Mouse (Mus musculus) megakaryocyte progenitor cell, adult 5-6 weeks (primary cell): ENCODE results near the gene Cuedc2. TPM values are rescaled to one million over a fixed set of nuclear protein-coding genes. Genes with fewer than 3 reads are reported as not detected.

ENCODE experiments used
- ATAC-seq: replicated peaks from 2 replicates; pipeline ENCODE4 v1.8.0; 2016; ENCODE audit warnings: mild to moderate bottlenecking, moderate TSS enrichment, inconsistent platforms; ENCODE audit not compliant: poor library complexity
- total RNA-seq, 2 experiments: library from RNA; stranded (forward) in 1 of 2; stranded (reverse) in 1 of 2; fragments of 157-497, 149-512 nt in 1 of 2; fragments of 200-1000 nt in 1 of 2; gene quantifications; 2 replicates each; pipeline versions ENCODE4 v1.2.3 to v1.2.4; 2015 to 2017

The Cuedc2 gene
- total RNA-seq, 2 experiments from 2014 or later = 42.1 to 184 TPM

DNA sequence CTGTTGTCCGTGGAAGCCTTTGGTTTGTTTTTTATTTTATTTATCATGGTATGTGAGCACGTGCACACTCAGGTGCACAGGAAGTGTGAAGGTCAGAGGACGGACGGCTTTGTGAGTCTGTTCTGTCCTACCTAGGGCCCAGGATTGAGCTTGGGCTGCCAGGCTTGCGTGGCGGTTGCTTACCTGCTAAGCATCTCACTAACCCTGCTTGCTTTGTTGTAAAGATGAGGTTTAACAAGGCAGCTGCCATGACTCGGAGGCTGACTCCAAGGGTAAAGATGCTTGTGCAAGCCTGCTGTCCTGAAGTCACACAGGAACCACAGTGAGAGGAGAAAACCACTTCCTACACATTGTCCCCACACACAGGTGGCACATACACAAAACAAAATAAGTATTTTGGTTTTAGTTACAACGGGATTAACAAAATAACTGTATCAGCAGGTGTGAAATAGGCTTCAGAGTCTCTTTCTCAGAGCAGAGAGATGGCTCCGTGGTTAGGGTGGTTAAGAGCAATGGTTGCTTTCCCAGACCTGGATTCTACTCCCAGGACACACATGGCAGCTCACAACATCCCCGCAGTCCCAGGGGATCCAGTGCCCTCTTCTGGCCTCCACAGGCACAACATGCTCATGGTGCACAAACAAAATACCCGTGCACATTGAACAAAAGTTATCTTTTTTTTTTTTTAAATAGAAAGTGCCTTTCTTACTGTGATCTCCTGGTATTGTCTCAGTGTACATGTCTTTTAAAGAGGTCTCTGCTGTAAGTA, 56.2 kb downstream of the Cuedc2 start:
- ATAC-seq = no peak

Other genes starting within 250 kb of the Cuedc2 start
- gene Elovl3, start 206.8 kb downstream of the Cuedc2 start, total RNA-seq (2015) = not detected in 2 replicates
- not detected in 2 replicates for gene Elovl3, start 206.8 kb downstream of the Cuedc2 start, total RNA-seq (2017)
- gene Pitx3, start 190.4 kb downstream of the Cuedc2 start, total RNA-seq (2015) = not detected in 2 replicates
- gene Pitx3, start 190.4 kb downstream of the Cuedc2 start, total RNA-seq (2017) = not detected in 2 replicates
- gene Gbf1, start 186.2 kb downstream of the Cuedc2 start, total RNA-seq (2015) = 43.9 and 48.7 TPM in 2 replicates
- gene Gbf1, start 186.2 kb downstream of the Cuedc2 start, total RNA-seq (2017) = 21.8 and 39.4 TPM in 2 replicates
- gene Nfkb2, start 34.4 kb downstream of the Cuedc2 start, total RNA-seq (2015) = 4.7 and 5.5 TPM in 2 replicates
- 4.0 and 5.0 TPM in 2 replicates for gene Nfkb2, start 34.4 kb downstream of the Cuedc2 start, total RNA-seq (2017)
- gene Psd, start 11.5 kb downstream of the Cuedc2 start, total RNA-seq (2015) = 0.30 TPM in 1 of 2 replicates, not detected in the other
- 0.12 and 0.84 TPM in 2 replicates for gene Psd, start 11.5 kb downstream of the Cuedc2 start, total RNA-seq (2017)
- 0.72 and 1.4 TPM in 2 replicates for gene Fbxl15, start 10.5 kb downstream of the Cuedc2 start, total RNA-seq (2015)
- 0.71 and 2.7 TPM in 2 replicates for gene Fbxl15, start 10.5 kb downstream of the Cuedc2 start, total RNA-seq (2017)
- 65.8 and 66.4 TPM in 2 replicates for gene Mfsd13a, start 2.4 kb upstream of the Cuedc2 start, total RNA-seq (2015)
- 15.3 and 17.4 TPM in 2 replicates for gene Mfsd13a, start 2.4 kb upstream of the Cuedc2 start, total RNA-seq (2017)
- 0.61 and 1.5 TPM in 2 replicates for gene 2310034G01Rik, start 11.6 kb upstream of the Cuedc2 start, total RNA-seq (2015)
- gene 2310034G01Rik, start 11.6 kb upstream of the Cuedc2 start, total RNA-seq (2017) = 0.29 and 1.8 TPM in 2 replicates
- gene Actr1a, start 57.0 kb upstream of the Cuedc2 start, total RNA-seq (2015) = 46.0 and 52.2 TPM in 2 replicates
- gene Actr1a, start 57.0 kb upstream of the Cuedc2 start, total RNA-seq (2017) = 76.3 and 87.6 TPM in 2 replicates
- 12.9 and 14.9 TPM in 2 replicates for gene Sufu, start 58.2 kb upstream of the Cuedc2 start, total RNA-seq (2015)
- 6.6 and 7.0 TPM in 2 replicates for gene Sufu, start 58.2 kb upstream of the Cuedc2 start, total RNA-seq (2017)
- gene Trim8, start 163.0 kb upstream of the Cuedc2 start, total RNA-seq (2015) = 9.7 and 18.0 TPM in 2 replicates
- 12.8 and 12.9 TPM in 2 replicates for gene Trim8, start 163.0 kb upstream of the Cuedc2 start, total RNA-seq (2017)
- gene Arl3, start 234.5 kb upstream of the Cuedc2 start, total RNA-seq (2015) = 12.5 and 15.6 TPM in 2 replicates
- gene Arl3, start 234.5 kb upstream of the Cuedc2 start, total RNA-seq (2017) = 10.2 and 13.4 TPM in 2 replicates
- gene Sfxn2, start 234.7 kb upstream of the Cuedc2 start, total RNA-seq (2015) = 7.8 and 9.2 TPM in 2 replicates
- 8.9 and 9.7 TPM in 2 replicates for gene Sfxn2, start 234.7 kb upstream of the Cuedc2 start, total RNA-seq (2017)